Mouse (Mus musculus) lung, postnatal 10 days (tissue): ENCODE data around the gene Apmap.

Experiments used
- DNase-seq: peaks from one replicate; pipeline ENCODE4 v3.0.0; 2021

The Apmap gene

DNA sequence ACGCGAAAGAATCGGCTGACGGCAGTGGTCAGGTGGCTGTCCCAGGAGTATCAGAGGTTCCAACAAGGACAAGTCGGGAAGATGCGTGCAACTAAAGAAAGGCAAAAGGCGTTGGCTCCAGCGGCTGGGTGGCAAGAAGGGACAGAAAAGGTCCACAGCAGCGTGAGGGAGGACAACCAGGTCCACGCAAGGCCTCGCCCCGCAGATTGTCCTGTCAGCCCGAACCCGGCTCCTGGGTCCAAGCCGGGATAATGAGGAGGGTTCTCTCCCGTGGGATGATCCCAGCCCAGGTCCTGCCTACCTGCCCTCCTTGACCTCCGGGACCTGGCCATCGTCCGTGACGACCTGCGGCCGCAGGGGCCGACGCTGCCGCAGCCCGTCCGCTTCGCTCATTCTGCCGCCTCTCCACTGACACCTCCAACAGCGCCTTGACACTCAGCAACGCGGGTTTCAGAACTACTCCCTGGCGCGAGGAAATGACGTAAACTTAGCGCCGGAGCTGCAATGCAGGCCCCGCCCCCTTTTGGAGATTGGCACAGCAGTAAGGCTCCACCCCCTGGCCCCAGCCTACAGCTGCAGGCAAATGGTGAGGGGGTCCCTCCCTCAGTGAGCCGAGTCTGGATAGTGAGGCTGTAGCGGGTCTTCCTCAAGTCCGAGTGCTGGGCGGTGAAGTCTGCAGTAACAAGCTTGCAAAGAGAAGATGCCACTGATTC is at the start of gene Apmap:
Apmap (minus strand) TSS at position 481 of the 713 bp plus-strand sequence.
- DNase-seq: peak; percentile 98

DNA sequence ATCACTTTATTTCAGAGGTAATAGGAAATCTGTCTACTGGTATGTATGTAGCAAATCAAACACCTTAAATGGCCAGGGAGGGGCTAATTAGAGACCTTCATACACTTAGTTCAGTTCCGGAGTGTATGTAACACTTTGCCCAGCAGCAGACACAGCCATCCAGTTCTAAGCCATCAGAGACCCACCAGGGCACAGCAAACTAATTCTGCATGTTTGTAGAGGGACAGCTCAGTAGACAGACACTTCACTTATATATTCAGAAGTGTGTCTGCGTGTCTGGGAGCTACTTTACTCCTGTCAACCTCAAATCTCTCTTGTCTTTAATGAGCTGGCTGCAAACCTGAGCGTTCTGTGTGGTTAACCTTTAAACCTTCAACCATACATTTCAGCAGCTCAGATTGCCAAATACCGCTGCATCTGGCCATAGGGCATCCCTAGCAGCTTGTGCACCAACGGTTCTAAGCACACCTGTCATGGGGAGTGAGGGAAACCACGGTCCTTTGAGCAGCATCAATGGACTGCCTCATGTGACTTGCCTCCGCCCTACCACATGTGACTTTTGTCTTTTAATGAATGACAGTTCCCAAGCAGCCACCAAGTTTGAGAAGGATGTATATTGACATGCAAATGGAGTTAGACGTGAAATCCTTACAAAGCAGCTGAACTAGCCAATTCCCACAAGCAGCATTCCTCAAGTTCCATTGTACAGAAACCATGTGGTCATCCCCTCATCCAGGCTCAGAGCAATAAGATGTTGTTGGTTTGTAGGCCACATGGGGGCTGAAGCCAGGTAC is 48.8 kb upstream of the Apmap start:
- no peak for DNase-seq

DNA sequence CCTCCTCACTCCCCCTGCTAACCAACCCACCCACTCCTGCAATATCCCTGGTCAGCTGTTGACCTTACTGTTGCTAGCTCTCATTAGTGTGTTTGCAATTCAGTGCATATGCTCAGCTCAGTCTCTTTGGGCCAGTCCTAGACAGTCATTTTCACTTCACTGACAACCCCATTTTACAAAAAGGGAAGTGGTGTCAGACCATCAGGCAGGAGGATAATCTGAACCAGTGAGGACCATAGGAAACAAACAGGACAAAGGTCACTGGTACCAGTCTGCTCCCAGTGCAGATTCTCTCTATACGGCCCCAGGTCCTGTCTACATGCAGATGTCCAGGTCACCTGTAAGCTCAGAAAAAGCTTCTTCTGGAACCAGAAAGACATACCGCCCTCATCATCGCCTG is 47.7 kb upstream of the Apmap start:
- DNase-seq: no peak

DNA sequence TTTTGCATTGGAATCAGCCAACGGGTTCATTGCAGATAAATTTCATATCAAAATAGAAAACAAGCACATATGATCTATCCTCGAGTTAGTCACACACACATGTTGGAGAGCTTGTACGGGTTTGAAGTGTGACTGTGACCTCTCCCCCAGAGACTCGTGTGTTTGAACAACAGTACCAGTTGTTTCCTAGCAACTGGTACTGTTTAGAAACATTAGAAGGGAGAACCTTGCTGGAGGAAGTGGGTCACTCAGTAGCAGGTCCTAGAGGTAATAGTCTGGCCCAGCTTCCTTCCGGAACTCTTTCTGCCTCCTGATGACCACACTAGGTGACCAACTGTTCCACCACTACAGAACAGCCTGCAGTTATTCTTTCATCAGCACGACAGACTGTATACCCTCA is 46.9 kb upstream of the Apmap start:
- no peak for DNase-seq

DNA sequence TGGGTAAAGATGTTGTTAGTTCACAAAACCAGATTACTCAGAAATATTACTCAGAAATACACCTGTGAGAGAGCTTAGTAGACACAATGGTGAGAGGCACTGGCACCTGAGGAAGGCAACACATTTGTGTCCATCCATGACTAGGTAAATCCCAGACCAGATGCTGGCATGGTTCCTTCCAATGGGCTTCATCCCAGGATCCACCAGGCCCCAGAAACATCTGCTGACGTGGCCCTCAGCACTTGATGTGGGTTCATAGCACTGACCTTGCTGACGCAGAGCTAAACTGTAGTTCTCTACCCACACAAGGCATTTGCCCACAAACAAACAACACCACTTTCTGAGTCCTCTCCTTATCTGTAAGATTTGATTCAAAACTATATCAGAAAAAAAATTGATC is 46.4 kb upstream of the Apmap start:
- DNase-seq: no peak

DNA sequence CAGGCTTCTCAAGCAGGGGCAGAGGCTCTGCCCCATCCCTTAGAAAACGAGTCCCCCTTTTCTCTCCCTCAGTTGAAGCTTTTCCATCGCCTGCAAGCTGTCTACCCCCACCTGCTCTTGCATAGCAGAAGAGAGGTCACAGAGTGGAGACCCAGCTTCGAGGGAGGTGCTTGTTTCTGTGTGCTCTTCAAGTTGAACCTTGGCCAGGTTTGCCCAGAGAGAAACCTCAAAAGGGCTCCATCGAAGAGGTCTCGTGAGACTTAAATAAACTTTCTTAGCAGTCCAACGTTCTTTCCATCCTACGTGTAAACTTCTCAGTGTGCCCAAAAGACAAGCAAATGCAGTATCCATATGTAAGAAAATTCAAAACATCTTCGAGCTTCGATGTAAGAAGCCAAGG is 43.0 kb upstream of the Apmap start:
- DNase-seq: no peak

DNA sequence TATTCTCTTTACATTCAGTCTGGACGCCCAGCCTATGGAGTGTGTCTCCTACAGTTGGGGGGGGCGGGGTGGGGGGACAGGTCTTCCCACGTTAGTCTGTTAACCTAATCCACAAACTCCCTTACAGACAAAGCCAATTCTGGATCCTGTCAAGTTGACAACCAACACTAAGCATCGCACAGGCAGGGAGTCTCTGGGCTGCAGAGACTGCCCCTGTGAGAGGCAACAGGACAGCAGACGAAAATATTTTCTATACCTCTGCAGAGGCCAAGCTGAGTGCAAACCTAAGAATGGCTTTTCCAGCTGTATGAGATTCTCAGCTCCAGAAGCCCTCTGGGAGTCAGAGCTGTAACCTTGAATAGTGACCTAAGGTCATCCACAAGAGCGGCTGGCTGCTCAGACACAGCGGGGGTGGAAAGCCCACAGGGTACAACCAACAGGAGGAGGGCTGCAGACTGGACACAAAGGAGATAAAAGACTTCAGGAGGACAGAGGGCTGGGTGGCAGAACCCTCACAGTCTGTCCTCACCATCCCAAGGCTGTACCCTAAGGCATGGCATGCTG is 42.2 kb upstream of the Apmap start:
- DNase-seq: no peak

DNA sequence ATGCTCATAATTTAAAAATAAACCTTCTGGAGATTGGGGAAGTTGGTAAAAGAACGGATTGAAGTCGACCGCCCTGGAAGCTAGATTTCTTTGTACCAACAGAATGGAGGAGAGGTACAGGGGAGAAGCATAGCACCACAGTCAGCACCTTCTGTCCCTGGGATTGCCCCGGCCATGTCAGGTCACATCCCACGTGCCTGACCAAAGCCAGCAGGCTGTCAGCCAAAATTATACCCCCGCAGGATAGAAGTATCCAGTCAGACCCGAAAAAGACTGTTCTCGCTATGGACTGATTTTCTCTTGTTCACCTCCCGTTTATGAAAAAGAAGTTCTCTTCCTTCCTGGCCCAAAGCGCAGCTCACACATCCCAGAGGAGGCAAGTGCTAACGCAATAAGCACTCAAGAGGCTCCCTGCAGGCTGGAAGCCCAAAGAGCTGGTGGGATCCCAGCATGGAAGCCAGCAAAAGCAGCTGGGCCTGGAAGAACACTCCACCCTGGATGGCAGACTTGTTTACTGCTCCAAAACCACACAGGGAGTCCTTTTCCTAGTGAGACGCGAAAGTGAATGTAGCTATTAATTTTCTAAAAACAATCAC is 40.0 kb upstream of the Apmap start:
- peak; percentile 20 for DNase-seq

DNA sequence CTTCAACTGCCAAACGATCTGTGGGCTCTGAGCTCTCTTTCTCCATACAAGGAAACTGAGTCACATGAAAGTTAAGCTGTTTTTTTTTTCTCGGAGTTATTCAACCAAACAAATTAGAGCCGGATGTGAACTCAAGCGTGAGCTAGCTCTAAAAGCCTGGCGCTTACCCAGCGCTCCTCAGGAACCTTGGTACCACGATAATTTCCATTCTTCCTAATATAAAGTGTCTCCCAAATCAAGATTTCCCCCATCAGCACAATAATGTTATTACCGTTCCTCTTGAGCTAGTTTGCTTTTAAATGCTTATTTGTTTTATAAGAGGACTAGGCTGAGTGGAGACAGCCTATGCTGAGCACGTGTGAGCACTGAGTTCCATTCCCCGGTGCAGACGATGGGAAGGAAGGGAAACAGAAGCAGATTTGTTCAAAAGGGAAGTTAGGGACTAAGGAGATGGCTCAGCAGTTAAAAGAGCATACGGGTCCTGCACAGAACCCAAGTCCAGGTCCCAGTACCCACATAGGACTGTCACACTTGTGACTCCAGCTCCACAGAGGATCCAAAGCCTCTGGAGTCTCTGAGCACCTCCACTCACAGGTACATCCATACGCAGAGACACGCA is 39.4 kb upstream of the Apmap start:
- DNase-seq: no peak

DNA sequence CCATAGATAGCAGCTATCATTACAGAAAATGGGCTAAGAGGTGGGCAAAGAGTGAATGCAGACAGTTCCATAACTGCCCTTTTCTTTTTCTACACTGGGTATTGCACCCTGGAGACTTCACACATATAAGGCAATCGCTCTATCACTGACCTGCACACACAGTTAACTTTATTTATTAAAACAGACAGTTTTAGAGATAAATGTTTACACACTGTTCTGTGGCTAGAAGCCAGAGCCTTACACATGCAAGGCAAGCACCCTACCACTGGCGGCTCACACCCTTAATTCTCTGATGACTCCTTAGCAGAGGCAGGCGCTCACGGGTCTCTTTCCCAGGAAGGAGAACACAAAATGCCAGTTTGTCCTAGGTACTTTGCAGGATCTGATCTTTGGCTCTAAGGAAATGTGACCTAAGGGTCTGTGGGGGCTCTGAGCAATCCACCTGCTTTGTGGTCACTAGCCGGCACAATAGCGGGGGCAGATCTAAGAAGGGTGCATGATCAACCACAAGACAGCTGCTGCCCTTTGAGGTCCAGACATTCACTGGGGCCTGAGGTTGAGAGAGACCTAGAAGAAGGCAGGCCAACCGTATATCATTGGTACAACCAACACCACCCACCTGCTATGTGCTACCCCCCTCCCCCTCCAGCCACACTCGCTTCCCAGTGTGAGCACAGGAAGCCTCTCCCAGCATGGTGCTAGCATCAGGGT is 38.2 kb upstream of the Apmap start:
- no peak for DNase-seq

DNA sequence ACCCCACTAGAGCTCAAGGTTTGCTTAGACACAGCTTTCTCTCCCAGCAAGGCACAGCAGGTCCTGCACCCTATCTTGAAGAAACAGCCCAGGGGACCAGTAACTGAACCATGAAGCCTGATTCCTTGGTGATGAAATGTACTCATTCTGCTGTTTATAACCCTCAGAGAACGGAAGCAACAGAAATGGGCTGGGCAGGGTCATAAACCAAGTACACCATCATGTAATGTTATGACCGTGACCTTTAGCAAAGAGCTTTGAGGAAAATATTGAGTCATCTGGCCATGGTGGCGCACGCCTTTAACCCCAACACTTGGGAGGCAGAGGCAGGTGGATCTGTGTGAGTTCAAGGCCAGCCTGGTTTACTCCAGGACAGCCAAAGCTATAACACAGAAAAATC is 36.9 kb upstream of the Apmap start:
- DNase-seq: no peak

DNA sequence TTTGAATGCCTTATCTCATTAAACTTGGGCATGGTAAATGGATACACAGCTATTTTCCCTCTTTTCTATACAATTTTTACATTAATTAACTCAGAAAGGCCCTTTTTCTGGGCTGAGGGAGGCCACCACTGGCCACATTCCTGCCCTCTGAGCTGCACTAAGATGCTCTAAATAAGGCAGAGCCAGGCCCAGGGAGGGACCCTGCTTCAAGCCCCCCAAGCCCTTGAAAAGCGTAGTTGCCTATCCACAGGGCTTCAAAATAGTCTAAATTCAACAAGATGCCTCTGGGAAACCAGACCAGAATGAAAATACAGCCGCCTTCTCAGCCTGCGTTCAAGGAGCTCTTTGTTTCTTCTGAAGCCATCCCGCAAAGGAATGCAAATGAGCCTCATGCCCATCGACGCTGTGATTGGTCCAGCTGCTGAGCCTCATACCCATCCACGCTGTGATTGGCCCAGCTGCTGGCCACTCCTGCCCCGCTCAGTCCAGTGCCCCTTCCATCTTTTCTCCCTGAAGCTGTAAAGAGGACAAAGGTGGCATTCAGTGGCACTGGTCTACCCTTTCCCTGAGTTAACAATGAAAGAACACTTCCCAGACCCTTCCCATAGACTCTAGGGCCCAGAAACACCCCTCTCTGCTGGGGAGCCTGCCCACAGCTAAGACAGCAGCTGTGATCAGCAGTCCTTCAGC is 35.5 kb upstream of the Apmap start:
- no peak for DNase-seq

DNA sequence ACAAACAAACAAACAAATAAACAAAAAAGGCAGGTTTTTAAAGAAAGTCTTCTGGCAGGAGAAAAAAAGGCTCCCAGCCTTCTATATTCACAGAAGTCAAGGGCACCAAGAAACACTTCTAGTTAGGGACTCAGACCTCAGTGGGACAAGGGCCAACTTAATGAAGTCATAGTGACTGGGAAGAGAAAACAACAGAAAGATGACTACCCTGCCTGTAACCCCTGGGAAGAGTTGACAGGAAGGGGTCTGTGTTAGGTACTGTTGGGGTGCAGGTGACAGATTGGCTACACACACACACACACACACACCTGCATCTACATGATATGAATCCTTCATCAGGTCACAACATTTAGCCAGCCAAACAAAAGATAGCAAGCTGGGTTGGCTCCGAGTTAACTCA is 34.8 kb upstream of the Apmap start:
- no peak for DNase-seq

DNA sequence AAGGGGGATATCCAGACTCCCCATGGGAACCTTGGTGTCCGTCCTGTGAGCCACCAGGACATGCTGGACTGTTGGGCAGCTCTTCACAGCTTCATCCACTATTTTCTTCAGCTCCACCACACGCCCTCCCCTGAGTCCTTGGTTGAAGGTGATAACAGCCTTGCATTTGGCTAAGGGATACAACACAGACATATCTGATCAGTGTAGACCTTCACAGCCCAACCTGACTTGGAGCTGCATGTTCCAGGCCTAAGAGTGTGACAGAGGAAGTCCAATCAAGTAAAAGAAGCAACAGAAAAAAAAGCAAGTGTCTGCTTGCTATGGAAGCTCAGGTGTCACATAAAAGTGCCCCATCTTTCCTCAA is 30.0 kb upstream of the Apmap start:
- no peak for DNase-seq

DNA sequence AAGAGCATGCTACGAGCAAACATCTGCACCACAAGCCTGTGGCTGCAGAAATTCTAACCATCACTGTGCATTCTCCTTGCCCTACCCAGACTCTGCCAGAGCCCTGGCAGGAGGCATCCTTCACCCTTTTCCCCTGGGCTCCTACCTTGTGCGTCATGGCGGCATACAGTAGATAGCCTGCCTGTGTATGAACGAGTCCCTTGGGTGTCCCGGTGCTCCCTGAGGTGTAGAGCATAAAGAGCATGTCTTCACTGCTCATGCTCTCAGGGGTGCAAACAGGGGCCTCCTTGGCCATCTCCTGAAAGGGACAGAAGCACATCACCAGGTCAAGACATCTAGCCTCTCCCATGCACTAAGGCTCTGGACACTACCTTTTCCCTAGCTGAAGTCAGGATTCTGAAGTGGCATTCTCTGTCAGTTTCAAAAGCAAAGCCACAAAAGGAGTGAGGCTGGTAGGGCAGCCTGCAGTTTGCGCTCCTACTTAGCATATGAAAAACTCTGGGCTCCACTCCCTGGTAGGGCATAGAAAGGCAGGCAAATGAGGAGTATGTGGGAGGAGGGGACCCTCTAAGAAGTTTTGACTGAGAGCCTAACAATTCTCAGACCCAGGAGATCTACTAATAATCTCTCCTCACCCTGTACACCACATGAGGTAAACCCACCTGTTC is 29.5 kb upstream of the Apmap start:
- no peak for DNase-seq

DNA sequence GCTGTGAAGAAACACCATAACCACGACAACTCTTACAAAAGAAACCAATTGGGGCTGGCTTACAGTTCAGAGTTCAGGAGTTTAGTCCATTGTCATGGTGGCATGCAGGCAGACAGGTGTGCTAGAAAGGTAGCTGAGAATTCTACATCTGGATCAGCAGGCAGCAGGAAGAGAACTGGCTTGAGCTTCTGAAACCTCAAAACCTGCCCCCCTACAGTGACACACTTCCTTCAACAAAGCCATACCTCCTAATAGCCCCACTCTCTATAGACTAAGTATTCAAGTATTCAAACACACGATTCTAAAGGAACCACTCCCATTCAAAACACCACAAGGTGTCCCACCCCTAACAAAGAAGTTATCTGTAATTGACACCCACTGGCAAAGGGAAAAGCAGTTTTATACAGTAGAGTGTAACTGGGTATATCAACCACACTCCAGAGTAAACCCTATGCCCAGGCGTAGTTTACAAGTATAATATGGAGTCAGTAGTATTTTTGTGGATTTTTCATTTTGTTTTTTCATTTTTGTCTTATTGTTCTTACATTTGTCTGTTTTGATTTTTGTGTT is 27.6 kb upstream of the Apmap start:
- DNase-seq: no peak

DNA sequence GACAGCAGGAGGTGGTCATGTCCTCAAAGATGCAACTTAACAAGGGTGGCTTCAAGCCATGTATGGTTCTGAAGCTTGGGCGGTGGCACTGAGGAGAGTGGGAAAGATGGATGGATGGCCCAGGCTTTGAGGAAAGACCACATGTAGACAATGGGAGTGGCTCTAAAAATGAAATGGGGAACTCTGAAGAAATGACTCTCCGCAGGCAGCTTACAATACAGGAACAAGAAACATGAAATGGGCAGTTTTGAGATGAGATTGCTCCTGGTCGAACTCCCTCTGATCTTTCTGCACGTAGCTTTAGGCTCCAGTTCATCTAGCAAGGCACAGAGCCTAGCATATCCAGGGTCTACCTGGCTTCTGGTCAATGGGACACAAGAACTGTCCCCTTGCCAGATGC is 20.9 kb upstream of the Apmap start:
- no peak for DNase-seq

DNA sequence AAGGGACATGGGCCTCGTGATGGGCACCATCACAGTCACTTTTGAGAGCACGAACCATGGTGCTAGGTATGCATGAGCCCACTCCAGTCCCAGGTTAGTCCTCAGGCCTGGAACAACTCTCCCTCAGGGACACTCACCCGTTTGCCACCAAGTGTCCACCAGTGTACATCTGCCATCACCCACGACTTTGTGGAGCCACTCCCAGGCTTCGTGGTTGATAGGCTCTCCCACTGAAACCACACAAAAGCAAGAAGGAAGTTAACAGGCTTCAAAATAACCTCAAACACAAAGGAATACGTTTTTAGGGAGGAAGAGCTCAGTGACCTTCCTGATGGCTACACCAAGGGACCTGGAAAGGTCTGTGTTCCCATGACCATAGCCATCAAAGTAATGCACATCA is 18.8 kb upstream of the Apmap start:
- no peak for DNase-seq

DNA sequence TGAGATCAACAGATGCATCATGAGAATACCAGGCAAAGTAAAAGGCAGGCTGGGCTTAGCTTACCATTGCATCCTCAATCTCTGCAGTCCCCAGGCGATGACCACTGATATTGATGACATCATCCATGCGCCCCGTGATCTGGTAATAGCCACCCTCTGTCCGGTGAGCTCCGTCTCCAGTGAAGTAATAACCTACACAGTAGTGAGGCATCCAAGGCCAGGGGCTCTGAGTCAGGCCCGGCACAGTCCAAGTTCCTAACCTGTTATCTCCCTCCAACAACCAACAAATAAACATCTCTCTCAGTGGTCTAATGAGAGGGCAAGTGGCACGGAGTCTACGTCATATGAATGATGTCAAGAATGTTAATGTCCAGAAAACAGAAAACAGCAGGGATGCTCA is 16.6 kb upstream of the Apmap start:
- no peak for DNase-seq

DNA sequence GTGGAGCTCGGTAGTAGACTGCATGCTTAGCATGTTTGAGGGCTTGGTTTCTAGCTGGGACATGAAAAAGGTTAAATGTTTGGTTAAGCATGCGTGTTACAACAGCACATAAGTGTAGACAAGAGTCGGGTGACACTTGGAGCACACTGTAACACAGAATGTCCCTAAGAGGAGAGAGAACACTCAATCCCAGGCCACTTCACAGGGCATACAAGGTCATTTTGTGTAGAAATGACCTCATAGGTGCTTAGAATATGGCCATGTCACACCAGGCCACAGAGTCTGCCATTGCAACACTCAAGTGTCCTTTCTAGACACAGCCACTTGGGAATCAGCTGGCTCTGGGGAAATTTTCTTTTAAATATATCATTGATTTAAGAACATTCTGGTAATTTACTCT is 15.6 kb upstream of the Apmap start:
- peak; percentile 24 for DNase-seq

DNA sequence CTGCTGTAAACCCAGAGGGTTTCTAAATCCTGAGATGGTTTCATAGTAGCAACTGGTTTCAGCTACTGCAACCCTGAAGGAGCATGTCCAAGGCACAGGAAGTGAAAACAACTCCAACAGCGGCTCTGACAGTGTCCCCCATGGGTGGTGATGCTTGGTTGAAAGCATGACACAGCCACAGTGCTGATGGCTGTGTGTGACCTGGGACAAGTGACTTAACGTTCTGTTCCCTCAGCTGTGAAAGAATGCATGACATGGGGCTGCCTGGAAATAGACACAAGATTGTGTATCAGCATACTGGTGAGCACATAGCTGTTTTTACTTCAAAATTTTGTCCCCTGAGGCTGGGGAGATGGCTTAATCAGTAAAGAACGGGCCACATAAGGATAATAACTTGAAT is 13.3 kb upstream of the Apmap start:
- DNase-seq: no peak
